Mouse (Mus musculus) kidney, embryonic 15.5 days (tissue): Measurements from ENCODE around the gene Vmn1r234. TPM values are rescaled to one million over a fixed set of nuclear protein-coding genes. Genes with fewer than 3 reads are reported as not detected.
A peak's percentile ranks its signal among the peaks of the same experiment; 100 is the strongest.
"Not testable (repeated sequence)": the region's sequence is repeated elsewhere in the genome, so short reads cannot be mapped to it uniquely, and the experiment has no call there.

ENCODE experiments used
- ATAC-seq: fragments of 200-750 bp; cut with Nextera tagmentation; replicated peaks from 2 replicates; pipeline ENCODE4 v1.8.0; 2017; ENCODE audit warnings: moderate TSS enrichment; ENCODE audit not compliant: low FRiP score
- H3K27ac ChIP-seq: fragments of 300-500 bp; sonication (generic); 2 replicates; pipeline ENCODE4 v1.5.1; 2015; ENCODE audit warnings: mild to moderate bottlenecking, inconsistent platforms
- H3K27me3 ChIP-seq: fragments of 300-500 bp; sonication (generic); 2 replicates; pipeline ENCODE4 v1.6.1; 2015; ENCODE audit warnings: inconsistent platforms
- H3K36me3 ChIP-seq: fragments of 300-500 bp; sonication (generic); 2 replicates; pipeline ENCODE4 v1.6.1; 2015; ENCODE audit warnings: inconsistent platforms
- H3K4me1 ChIP-seq: fragments of 300-500 bp; sonication (generic); 2 replicates; pipeline ENCODE4 v1.6.1; 2015; ENCODE audit warnings: inconsistent platforms
- H3K4me2 ChIP-seq: fragments of 300-500 bp; sonication (generic); 2 replicates; pipeline ENCODE4 v1.6.1; 2015; ENCODE audit warnings: moderate library complexity, mild to moderate bottlenecking, inconsistent platforms
- H3K4me3 ChIP-seq: fragments of 300-500 bp; sonication (generic); replicated peaks from 2 replicates; pipeline ENCODE4 v1.5.1; 2015; ENCODE audit warnings: mild to moderate bottlenecking, inconsistent platforms
- H3K9ac ChIP-seq: fragments of 300-500 bp; sonication (generic); 2 replicates; pipeline ENCODE4 v1.6.1; 2015; ENCODE audit warnings: mild to moderate bottlenecking, inconsistent platforms
- H3K9me3 ChIP-seq: fragments of 300-500 bp; sonication (generic); replicated peaks from 2 replicates; pipeline ENCODE4 v1.6.1; 2016; ENCODE audit warnings: inconsistent platforms
- WGBS: fragments of 180-500 bp; shearing (Covaris S2); methylation state at CpG from one replicate; pipeline ENCODE4 v1.1.7; 2015; ENCODE audit warnings: mixed read lengths; 5-methylcytosine and 5-hydroxymethylcytosine counted together
- microRNA-seq: library from miRNA; unstranded; fragments of <30 nt; microRNA quantifications from one replicate; pipeline ENCODE4, GENCODE M21; 2016
- polyA plus RNA-seq: library from polyadenylated mRNA; unstranded; fragments of >200 nt; fragmentation: Nextera tagmentation; extraction: Ambion mirVana; gene quantifications from 2 replicates; pipeline ENCODE4 v1.2.1, GENCODE M21; 2015

Gene Vmn1r234
- not detected in 2 replicates for polyA plus RNA-seq

- H3K9me3 ChIP-seq, result no peaks in the 10 kb centered on the region
- no peak for ATAC-seq
- no peaks in the 10 kb centered on the region for H3K4me1 ChIP-seq
- no peak within 1 kb of the TSS for H3K4me3 ChIP-seq
- no peaks in the 10 kb centered on the region for H3K27me3 ChIP-seq
- H3K4me2 ChIP-seq, result no peak within 1 kb of the TSS
- H3K27ac ChIP-seq, result no peak within 1 kb of the TSS
- WGBS, result 86% methylated on average over 1 of the region's 1 CpGs
- no peak within 1 kb of the TSS for H3K9ac ChIP-seq
- H3K36me3 ChIP-seq, result no peaks in the 10 kb centered on the region
These were observed at the start of gene Vmn1r234 for GRCm38 (mm10) chr17:21225787-21226186. Vmn1r234 (plus strand) TSS chr17:21226087.

DNA sequence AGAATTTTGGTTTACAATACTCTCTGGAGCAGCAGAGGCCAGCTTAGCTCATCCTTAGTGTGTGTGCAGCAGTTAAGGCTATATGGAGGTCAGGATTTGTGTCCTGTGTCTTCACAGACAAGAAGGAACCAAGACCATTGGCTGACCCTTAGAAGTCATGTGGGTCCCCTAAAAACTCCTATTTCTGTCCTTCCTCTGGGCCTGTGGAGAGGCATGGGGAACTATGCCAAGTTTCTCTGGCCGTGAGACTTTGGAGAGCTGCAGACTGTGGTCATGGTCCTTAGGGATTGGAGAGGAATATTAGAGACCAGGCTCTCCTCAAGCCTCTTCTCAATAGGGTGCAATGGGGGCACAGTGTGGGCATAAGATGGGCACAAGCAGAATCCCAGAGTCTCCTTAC, 14.8 kb upstream of the Vmn1r234 start:
- H3K36me3 ChIP-seq, ATAC-seq, H3K9me3 ChIP-seq, H3K27me3 ChIP-seq, H3K4me2 ChIP-seq, H3K4me3 ChIP-seq, H3K4me1 ChIP-seq, H3K27ac ChIP-seq, H3K9ac ChIP-seq: not testable (repeated sequence)
- WGBS, result 70% methylated on average over 1 of the region's 1 CpGs

DNA sequence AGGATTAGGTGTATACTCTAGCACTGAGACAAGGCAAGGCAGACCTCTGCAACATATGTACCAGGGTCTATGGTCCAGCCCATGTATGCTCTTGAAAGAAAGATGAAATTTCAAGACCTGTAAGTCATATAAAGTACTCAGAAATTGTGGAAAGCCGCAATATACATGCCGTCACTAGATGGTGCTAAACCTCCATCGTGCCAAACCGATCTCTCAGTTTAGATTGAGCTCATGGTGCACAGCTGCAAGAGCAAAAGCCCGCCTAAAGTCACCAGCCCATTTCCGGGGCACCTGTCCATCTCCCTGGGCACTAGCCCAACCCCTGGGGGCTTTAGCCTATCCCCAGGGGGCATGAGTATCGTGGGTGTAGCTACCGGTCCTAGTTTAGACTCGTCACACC, 5.8 kb downstream of the Vmn1r234 start:
- Histone ChIP-seq H3K36me3 (no peaks in the 10 kb centered on the region), H3K4me1 (no peaks in the 10 kb centered on the region), H3K9me3 (no peaks in the 10 kb centered on the region), H3K27me3 (no peaks in the 10 kb centered on the region), H3K27ac (no peak overlapping the region), H3K4me2 (no peak overlapping the region), H3K9ac (no peak overlapping the region), H3K4me3 (no peak overlapping the region)
- 28% methylated on average over 9 of the region's 9 CpGs for WGBS
- no peak for ATAC-seq

- Histone ChIP-seq H3K27me3 (no peaks in the 10 kb centered on the region), H3K9me3 (no peaks in the 10 kb centered on the region), H3K4me3 (no peak within 1 kb of the TSS), H3K27ac (no peak within 1 kb of the TSS), H3K36me3 (no peaks in the 10 kb centered on the region), H3K4me2 (no peak within 1 kb of the TSS), H3K4me1 (no peaks in the 10 kb centered on the region), H3K9ac (no peak within 1 kb of the TSS)
- ATAC-seq, result no peak
These were observed 30.2 kb downstream of the Vmn1r234 start, which contains the start of gene Vmn1r235 for GRCm38 (mm10) chr17:21256111-21256510. Vmn1r235 (plus strand) TSS chr17:21256411.

- 16% methylated on average over 4 of the region's 4 CpGs for whole genome bisulfite sequencing
- Histone ChIP-seq H3K27me3 (no peaks in the 10 kb centered on the region), H3K4me1 (no peaks in the 10 kb centered on the region), H3K4me3 (no peak overlapping the region), H3K9me3 (no peaks in the 10 kb centered on the region), H3K36me3 (no peaks in the 10 kb centered on the region), H3K9ac (no peak overlapping the region), H3K27ac (no peak overlapping the region), H3K4me2 (no peak overlapping the region)
- 0 out of 2 replicates have a peak, but pooled peaks have one; percentile 52 for ATAC-seq
These were observed 46.2 kb downstream of the Vmn1r234 start for GRCm38 (mm10) chr17:21272103-21272502.

- Histone ChIP-seq H3K4me1 (no peaks in the 10 kb centered on the region), H3K4me3 (no peak within 1 kb of the TSS), H3K36me3 (no peaks in the 10 kb centered on the region), H3K9ac (no peak within 1 kb of the TSS), H3K27me3 (no peaks in the 10 kb centered on the region), H3K27ac (no peak within 1 kb of the TSS), H3K4me2 (no peak within 1 kb of the TSS), H3K9me3 (no peaks in the 10 kb centered on the region)
- ATAC-seq, result no peak
- 79% methylated on average over 3 of the region's 3 CpGs for WGBS
These were observed 56.8 kb downstream of the Vmn1r234 start, which contains the start of gene Vmn1r236 for GRCm38 (mm10) chr17:21282642-21283041. Vmn1r236 (plus strand) TSS chr17:21282942.

DNA sequence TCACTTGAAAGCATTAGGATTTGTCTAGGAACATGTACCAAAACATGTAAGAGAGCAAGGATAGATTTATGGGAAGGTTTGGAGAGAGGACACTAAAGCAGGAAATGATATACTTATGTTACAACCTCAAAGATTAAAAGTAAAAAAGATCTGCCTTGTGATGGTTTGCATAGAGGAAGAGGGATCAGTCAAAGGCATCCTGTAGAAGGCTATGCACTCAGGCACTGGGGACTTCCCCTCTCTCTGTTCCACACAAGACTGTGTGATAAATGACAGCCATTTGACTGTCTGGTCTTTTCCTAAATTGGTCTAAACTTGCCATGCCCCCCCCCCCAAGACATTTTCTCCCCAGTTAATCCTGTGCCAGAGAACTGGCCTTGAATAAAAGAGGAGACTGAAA, 58.5 kb downstream of the Vmn1r234 start:
- H3K9ac ChIP-seq, result no peak overlapping the region
- no peak overlapping the region for H3K4me3 ChIP-seq
- ATAC-seq, result no peak
- no peaks in the 10 kb centered on the region for H3K36me3 ChIP-seq
- no peaks in the 10 kb centered on the region for H3K4me1 ChIP-seq
- H3K9me3 ChIP-seq, result no peaks in the 10 kb centered on the region
- H3K27ac ChIP-seq, result no peak overlapping the region
- no peak overlapping the region for H3K4me2 ChIP-seq
- no peaks in the 10 kb centered on the region for H3K27me3 ChIP-seq

Small RNAs within 50 kb of the gene (microRNA-seq; reads per million reads assigned to microRNA genes)
- not detected for gene Gm26384

Other genes starting within 250 kb of the Vmn1r234 start
- gene Vmn1r233, start 229.6 kb upstream of the Vmn1r234 start, polyA plus RNA-seq, result not detected in 2 replicates
- gene Zfp160, start 217.2 kb upstream of the Vmn1r234 start, polyA plus RNA-seq, result 14.9 and 15.8 TPM in 2 replicates
- gene Vmn1r235, start 30.3 kb downstream of the Vmn1r234 start, polyA plus RNA-seq, result not detected in 2 replicates
- gene Vmn1r236, start 56.9 kb downstream of the Vmn1r234 start, polyA plus RNA-seq, result not detected in 2 replicates
- gene Vmn1r237, start 85.8 kb downstream of the Vmn1r234 start, polyA plus RNA-seq, result not detected in 2 replicates
- gene Zfp677, start 157.7 kb downstream of the Vmn1r234 start, polyA plus RNA-seq, result 3.4 and 3.6 TPM in 2 replicates
- gene Zfp54, start 197.1 kb downstream of the Vmn1r234 start, polyA plus RNA-seq, result 5.0 and 5.6 TPM in 2 replicates
- gene Zfp51, start 224.3 kb downstream of the Vmn1r234 start, polyA plus RNA-seq, result 16.5 and 17.8 TPM in 2 replicates